Mouse (Mus musculus): ENCODE measurements around the gene Map3k19.

Map3k19 gene

DNA sequence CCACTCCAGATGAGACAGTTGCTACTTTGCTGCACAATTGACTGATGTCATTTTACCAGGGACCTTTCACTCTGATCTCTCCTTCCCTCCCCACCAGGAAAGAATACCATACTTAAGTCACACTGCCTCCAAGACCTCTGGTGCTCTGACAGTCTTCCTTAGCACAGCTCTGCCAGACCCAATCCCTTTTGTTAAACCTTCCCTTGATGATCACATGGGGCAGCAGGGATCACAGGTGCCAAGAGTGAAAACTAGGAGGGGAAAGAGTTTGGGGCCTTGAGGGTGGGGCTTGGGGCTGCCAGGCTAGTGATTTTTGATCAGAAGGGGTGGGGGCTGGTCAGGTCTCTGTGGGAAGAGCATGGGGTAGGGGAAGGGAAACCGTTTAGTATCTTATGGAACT, 58.1 kb downstream of the Map3k19 start:
- DNase-seq (ENCODE audit: low spot score in 2 of 2), result no peak

DNA sequence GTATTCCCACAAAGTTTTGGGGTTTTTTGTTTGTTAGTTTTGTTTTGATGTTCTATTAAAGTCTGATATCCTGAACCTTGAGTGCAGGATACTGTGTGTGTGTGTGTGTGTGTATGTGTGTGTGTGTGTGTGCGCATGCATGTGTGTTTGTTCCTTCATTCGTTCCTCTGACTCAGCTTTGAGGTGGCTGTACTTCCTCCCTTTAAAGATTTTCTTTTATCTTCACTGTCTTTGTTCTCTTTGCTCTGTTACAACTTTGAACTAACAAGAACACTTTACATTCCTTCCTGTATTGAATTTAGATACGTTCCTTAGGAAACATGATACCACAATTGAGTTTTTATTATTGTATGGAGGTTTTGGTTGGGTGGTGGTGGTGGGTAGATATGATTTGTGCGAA, 58.5 kb downstream of the Map3k19 start:
- DNase-seq (ENCODE audit: low spot score in 2 of 2), result no peak

DNA sequence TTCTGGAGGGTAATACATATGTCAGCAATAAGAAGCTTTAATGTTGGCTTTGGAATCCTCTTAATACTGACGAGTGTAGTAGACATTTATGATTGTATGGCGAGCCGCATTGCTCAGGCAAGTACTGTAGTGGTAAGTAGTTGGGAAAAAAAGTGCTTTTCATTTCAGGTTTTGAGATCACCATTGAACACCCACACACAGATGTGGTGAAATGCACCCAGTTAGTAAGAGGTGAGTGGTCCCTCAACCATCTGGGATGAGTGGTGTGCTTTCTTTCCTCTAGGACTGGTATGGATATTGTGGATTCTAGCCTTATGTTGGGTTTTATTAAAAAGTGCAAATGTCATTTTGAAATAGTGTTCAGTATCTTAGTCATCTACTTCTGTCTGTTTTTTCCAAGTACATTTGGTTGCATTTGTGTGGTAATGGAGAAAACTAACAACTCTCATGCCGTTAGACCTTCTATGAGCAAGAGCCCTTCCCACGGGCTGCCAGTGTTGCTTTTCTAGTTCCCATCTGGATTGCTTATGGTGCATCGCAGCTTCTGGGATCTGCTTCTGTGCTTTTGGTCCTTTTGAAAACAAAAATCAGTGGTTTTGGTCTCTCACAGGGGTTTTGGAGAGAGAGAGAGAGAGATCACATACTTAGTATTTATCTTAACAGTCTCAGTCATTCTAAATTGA, 59.6 kb downstream of the Map3k19 start:
- no peak for DNase-seq (ENCODE audit: low spot score in 2 of 2)

DNA sequence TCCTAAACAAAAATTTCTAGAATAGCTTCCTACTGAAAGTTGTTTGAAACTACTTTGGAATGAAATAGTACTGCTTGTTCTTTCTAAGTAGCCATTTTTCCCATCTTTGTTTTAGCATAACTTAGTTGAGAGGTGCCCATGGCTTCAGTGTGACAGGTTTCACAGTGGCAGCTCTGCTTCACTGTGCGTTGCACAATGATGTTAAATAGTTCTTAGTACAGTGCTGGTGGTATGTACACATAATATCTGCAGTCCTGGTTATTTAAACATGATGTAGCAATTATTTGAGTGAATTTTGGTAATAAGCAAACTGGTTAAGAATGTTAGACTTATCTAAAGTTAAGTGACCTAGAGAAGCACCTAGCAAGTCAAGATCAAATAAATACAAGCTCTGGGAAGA, 61.4 kb downstream of the Map3k19 start:
- DNase-seq (ENCODE audit: low spot score in 2 of 2), result no peak

DNA sequence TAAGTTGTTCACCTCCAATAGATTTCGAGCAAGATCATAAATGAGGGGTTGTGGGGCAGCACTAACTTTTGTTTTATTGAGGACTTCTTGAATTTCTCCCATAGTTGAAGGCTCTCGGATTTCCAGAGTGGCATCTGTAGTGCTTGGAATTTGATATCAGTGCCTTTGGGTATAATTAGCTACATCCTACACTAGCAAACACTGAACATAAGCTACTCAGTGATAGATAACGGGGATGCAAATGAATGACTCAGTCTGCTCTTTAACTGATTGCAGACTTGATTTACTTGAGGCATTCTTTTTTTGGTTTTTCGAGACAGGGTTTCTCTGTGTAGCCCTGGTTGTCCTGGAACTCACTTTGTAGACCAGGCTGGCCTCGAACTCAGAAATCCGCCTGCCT, 65.9 kb downstream of the Map3k19 start:
- DNase-seq (ENCODE audit: low spot score in 2 of 2), result no peak

DNA sequence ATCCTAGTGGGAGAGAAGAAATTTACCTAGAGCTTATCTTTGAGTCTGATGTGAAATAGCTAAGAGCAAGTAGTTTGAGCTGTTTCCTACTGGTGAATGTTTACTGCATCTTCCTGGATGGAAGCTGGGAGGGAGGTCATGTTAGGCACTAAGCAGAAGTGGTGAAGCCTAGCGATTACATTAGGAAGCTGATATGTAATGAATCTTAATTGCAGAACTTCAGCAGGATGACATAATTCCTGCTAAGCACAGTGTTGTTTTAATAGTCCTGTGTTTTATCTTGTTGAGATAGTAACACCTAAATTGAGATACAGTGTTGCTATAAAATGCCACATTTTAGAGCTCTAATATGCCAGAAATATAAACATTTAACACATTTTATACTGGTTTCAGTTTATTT, 68.9 kb downstream of the Map3k19 start:
- no peak for DNase-seq (ENCODE audit: low spot score in 2 of 2)

DNA sequence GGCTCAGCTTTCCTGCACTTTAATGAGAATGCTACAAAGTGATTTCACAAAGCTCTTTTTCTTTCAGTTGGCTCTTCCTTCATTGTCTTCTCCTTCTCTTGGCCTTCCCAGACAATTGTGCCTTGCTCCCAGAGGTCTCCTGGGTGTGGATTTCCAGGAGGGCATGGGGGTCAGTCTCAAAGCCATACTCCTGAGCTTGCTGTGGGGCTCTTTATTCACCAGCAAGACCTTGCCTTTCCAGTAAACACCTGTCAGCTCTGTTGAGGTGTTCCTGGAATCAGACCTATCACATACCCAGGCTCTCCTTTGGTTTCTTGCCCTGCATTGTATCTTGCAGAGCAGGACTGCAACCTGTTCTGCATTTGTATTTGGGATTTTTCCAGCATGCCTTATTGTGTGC, 71.0 kb downstream of the Map3k19 start:
- no peak for DNase-seq (ENCODE audit: low spot score in 2 of 2)

DNA sequence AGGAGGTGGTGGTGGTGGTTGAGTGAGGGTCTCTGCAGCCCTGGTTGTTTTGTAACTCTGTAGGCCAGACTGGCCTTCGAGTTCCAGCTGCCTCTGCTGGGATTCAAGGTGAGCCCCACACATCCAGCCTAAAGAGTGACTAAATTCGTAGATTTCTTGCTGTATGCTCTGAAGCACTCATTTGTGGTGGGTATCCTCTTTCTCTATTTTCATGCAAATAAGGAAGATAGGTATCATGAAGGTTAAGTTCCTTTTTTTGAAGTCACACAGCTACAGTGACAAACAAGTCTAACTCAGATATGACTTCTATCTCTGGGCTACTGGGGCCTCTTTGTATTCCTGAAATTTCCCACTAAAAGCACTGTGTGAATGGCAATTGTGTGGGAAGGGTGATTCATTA, 74.0 kb downstream of the Map3k19 start:
- DNase-seq (ENCODE audit: low spot score in 2 of 2), result no peak

DNA sequence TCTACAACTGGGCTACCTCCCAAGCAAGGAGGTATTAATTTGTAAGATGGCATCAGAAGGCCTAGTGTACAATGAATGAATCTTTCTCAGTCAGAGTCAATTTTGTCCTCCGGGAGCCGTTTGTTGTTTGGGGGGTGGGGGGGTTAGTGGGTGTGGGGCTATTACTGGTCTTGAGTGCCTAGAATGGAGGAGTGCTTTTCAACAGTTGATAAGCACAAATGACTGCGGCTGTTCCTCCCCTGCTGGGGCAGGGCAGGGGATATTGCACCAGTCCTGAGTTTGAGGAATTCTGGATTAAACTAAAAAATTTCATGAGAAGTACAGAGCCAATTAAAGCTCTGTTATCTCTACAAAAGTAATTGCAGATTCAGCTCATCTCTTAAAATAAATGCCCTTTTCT, 74.7 kb downstream of the Map3k19 start:
- DNase-seq (ENCODE audit: low spot score in 2 of 2), result no peak

DNA sequence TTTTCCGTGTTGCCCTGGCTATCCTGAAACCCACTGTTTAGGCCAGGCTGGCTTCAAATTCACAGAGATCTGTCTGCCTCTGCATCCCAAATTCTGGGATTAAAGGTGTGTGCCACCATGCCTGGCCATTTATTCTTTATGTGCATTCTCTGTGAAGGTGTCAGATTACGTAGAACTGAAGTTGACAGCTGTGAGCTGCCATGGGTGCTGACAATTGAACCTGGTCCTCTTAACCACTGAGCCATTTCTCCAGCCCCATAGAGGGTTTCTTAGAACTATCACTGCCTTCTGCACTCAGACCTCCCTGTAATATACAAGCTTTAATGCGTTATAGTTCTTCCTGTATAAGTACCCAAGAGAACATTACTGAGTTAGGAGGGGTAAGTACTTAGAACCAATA, 76.2 kb downstream of the Map3k19 start:
- DNase-seq (ENCODE audit: low spot score in 2 of 2), result no peak

DNA sequence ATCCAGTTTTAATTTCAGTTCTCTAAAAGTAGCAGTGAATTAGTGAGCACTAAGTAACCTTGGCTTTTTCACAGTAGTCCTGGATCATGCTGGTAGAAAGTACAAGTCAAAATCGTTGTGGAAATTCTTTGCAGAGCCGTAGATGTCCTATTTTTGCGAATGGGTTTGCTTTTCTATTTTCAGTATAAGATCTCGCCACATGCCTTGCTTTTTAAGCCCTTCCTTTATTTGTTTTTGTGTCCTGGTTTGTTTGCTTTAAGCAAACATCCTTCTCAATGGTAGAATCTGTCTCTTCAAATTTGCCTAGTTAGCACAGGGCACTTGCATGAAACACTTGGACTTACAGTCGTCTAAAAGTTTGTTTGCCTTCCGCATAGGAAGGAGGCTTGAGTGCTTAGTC, 78.6 kb downstream of the Map3k19 start:
- DNase-seq (ENCODE audit: low spot score in 2 of 2), result no peak

DNA sequence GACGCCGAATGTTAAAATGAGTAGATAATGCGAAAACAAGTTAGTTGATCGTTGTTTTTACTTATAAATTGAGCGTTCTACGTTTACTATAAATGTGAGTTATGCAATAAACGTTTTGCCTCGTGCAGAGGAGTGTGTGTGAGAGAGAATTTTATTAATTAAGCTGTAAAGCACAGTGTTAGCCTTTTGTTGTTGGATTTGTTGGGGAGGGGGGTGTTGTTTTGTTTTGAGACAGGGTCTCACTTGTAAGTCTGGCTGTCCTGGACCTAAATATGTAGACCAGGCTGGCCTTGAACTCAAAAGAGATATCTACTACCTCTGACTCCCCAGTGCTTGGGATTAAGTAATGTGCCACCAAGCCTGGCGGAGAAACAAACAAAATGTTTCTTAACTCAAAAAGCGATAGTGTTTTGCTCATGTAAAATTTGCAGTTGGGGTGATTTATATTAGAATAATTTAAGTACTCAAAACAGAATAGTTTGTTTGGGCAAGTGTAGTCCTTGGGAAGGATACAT, 79.6 kb downstream of the Map3k19 start:
- no peak for DNase-seq (ENCODE audit: low spot score in 2 of 2)

DNA sequence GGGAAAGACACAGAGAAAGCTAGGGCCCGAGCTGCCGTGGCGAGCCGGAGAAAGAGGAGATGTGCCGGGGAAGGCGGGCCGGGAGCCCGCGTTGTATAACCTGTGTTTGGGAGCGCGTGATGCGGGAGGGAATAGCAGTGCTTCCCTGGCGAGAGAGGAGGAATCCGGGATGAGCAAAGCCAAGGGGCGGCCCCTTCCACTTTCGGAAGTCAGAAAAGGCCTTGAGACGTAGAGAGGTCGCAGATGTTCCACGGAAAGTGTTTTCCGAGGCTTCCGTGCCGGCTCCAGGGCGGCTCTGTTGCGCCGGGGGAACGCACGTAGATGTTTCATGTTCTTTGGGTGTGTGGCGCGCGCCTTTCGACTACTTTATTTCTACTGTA, 80.3 kb downstream of the Map3k19 start:
- DNase-seq (ENCODE audit: low spot score in 2 of 2), result no peak

DNA sequence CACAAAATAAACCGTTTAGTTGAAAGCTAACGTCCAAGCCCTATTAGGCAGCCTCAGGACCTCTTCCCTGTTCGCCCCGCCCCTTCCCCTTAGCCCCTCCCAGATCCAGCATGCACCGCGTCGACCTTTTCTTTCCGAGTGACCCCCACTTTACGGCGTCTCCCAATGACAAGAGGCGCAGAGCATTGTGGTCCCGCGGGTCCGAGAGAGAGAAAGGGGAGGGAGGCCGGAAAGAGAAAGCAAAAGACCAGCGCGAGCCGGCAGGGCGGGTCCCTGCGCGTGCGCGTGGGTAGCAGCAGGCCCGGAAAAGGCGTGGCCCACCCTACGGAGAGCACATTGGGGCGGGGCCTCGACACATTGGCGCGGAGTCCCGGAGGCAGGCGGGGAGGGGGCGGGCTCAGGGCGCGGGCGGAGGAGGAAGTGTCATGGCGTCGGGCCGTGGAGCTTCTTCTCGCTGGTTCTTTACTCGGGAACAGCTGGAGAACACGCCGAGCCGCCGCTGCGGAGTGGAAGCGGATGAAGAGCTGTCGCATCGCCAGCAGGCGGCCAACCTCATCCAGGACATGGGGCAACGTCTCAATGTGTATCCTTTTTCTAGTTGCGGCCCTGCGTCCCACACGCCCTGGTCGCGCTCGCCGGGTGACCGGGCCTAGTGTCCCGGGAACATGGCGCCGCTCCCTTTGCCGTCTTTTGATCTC, 80.9 kb downstream of the Map3k19 start, which contains the start of gene Ccnt2:
TSS of gene Ccnt2 (plus strand) at position 362 of the 698 bp plus-strand sequence.
- peak; percentile 99 for DNase-seq (ENCODE audit: low spot score in 2 of 2)

DNA sequence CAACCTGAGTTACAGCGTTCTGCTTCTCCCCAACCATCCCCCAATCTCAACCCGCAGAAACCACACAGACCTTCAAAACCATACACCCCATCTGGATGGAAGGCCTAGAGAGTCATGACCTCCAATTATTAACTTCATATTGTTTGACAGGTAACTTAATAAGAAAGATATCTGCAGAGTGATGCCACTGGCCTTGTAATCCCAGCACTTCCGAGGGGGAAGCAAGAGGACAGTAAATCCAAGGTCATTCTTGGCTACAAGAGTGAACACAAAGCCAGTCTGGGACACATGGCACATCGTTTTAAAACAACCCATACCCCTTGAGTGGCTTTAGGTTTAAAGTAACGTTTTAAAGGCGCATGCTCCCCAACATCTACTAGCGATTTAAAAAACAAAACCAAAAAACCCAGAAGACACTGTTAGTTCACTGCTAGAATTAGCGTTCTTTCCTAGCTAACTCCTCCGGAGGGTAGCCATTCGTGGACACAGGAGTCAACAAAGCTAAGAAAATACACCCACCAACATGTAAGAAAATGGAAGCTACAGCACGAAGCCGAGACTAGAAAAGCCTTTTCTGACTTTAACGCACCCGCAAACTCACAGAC, 81.5 kb downstream of the Map3k19 start:
- DNase-seq (ENCODE audit: low spot score in 2 of 2), result no peak

DNA sequence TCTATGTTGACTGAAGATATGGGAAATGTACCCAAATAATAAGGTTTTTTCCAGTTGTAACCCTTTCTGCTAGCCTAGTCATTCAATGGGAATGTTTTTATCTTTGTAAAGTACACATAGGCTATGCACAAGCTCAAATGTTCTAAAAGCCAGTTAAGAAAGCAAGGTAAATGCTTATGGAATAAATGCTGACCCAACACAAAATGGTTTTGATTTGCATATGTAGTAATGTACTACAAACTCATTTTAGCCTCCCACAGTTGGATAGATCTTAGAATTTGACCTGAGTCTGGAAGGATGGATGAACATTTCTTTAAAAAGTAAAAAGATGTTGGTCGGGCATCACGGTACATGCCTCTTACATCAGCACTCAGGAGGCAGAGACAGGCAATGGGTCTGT, 88.1 kb downstream of the Map3k19 start:
- no peak for DNase-seq (ENCODE audit: low spot score in 2 of 2)

DNA sequence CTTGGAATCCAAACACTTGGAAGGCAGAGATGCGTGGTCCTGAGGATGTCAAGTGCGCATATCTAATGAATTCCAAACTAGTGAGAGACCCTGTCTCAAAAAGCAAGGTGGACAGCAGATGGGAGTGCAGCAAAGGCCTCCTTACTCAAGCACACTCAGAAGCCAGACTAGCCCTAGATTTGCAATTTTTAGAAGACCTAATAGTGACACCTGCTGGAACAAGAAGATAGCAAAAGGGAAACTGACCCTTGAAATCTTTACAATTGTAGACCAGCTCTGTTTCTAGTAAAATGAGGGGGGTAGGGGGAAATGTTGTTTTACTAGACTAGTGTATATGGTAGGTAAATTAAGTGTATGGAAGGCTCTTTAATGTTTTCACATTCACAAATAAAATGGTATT, 89.4 kb downstream of the Map3k19 start:
- no peak for DNase-seq (ENCODE audit: low spot score in 2 of 2)
